Mouse (Mus musculus): ENCODE results near the gene Ckm. TPM values are rescaled to one million over a fixed set of nuclear protein-coding genes. Genes with fewer than 3 reads are reported as not detected.

The Ckm gene
- total and polyA plus RNA-seq, 2 experiments from 2014 or later = 4,665 to 5,632 TPM

GRCm38 (mm10) chr7:19461488-19461887 lies 56.9 kb downstream of the Ckm start:
- Histone ChIP-seq H3K27ac (ENCODE audit: low read depth) (no peak overlapping the region), H3K36me3 (replicated peaks; ENCODE audit: control insufficient read depth, insufficient read depth, low read length) (no peaks in the 10 kb centered on the region), H3K4me3 (ENCODE audit: low read depth, low read length) (no peak overlapping the region), H3K9me3 (replicated peaks; ENCODE audit: control insufficient read depth, low read length) (no peaks in the 10 kb centered on the region), H3K4me2 (ENCODE audit: low read depth, low read length) (no peak overlapping the region), H3K27me3 (ENCODE audit: control insufficient read depth, insufficient read depth, low read length) (peaks cover 12% of the 10 kb centered on the region), H3K9ac (replicated peaks; ENCODE audit: low read depth, low read length) (no peak overlapping the region), H3K4me1 (ENCODE audit: control insufficient read depth, insufficient read depth) (peaks cover 10% of the 10 kb centered on the region)
- TF ChIP-seq CTCF (IDR thresholded peaks at IDR 0.05; ENCODE audit: low read depth) = peak; percentile 83
- TF ChIP-seq EP300 (IDR thresholded peaks at IDR 0.05; ENCODE audit: low read depth) = no peak
- WGBS = 13% methylated on average over 6 of the region's 6 CpGs
- peak; percentile 44 for DNase-seq (ENCODE audit: low spot score)
- ATAC-seq (ENCODE audit: insufficient read depth, low read depth) = no peak

GRCm38 (mm10) chr7:19462443-19462842 lies 57.9 kb downstream of the Ckm start:
- H3K36me3 ChIP-seq (replicated peaks; ENCODE audit: control insufficient read depth, insufficient read depth, low read length) = no peaks in the 10 kb centered on the region
- H3K9ac ChIP-seq (replicated peaks; ENCODE audit: low read depth, low read length) = no peak overlapping the region
- TF ChIP-seq CTCF (IDR thresholded peaks at IDR 0.05; ENCODE audit: low read depth) (no peak), EP300 (IDR thresholded peaks at IDR 0.05; ENCODE audit: low read depth) (no peak)
- ATAC-seq (ENCODE audit: insufficient read depth, low read depth) = no peak
- H3K4me3 ChIP-seq (ENCODE audit: low read depth, low read length) = no peak overlapping the region
- DNase-seq (ENCODE audit: low spot score) = no peak
- no peak overlapping the region for H3K27ac ChIP-seq (ENCODE audit: low read depth)
- peaks cover 16% of the 10 kb centered on the region for H3K27me3 ChIP-seq (ENCODE audit: control insufficient read depth, insufficient read depth, low read length)
- H3K9me3 ChIP-seq (replicated peaks; ENCODE audit: control insufficient read depth, low read length) = no peaks in the 10 kb centered on the region
- peaks cover 3% of the 10 kb centered on the region for H3K4me1 ChIP-seq (ENCODE audit: control insufficient read depth, insufficient read depth)
- H3K4me2 ChIP-seq (ENCODE audit: low read depth, low read length) = no peak overlapping the region
- WGBS = 71% methylated on average over 4 of the region's 4 CpGs

GRCm38 (mm10) chr7:19462884-19463381 lies 58.4 kb downstream of the Ckm start, which contains the start of gene Exoc3l2:
Gene Exoc3l2 (plus strand): TSS chr7:19463331.
- no peaks in the 10 kb centered on the region for H3K9me3 ChIP-seq (replicated peaks; ENCODE audit: control insufficient read depth, low read length)
- H3K27ac ChIP-seq (ENCODE audit: low read depth) = no peak within 1 kb of the TSS
- 31% methylated on average over 6 of the region's 6 CpGs for WGBS
- H3K4me1 ChIP-seq (ENCODE audit: control insufficient read depth, insufficient read depth) = no peaks in the 10 kb centered on the region
- H3K4me2 ChIP-seq (ENCODE audit: low read depth, low read length) = 0 out of 2 replicates have a peak within 1 kb of the TSS, but pooled peaks have one; percentile 8
- H3K36me3 ChIP-seq (replicated peaks; ENCODE audit: control insufficient read depth, insufficient read depth, low read length) = no peaks in the 10 kb centered on the region
- no peak for ATAC-seq (ENCODE audit: insufficient read depth, low read depth)
- peaks cover 18% of the 10 kb centered on the region for H3K27me3 ChIP-seq (ENCODE audit: control insufficient read depth, insufficient read depth, low read length)
- no peak for DNase-seq (ENCODE audit: low spot score)
- H3K9ac ChIP-seq (replicated peaks; ENCODE audit: low read depth, low read length) = no peak within 1 kb of the TSS
- TF ChIP-seq CTCF (IDR thresholded peaks at IDR 0.05; ENCODE audit: low read depth) = no peak
- TF ChIP-seq EP300 (IDR thresholded peaks at IDR 0.05; ENCODE audit: low read depth) = no peak
- H3K4me3 ChIP-seq (ENCODE audit: low read depth, low read length) = no peak within 1 kb of the TSS

GRCm38 (mm10) chr7:19464367-19465307 lies 60.1 kb downstream of the Ckm start:
- H3K9me3 ChIP-seq (replicated peaks; ENCODE audit: control insufficient read depth, low read length) = no peaks in the 10 kb centered on the region
- TF ChIP-seq EP300 (IDR thresholded peaks at IDR 0.05; ENCODE audit: low read depth) (no peak), CTCF (IDR thresholded peaks at IDR 0.05; ENCODE audit: low read depth) (no peak)
- no peaks in the 10 kb centered on the region for H3K36me3 ChIP-seq (replicated peaks; ENCODE audit: control insufficient read depth, insufficient read depth, low read length)
- H3K9ac ChIP-seq (replicated peaks; ENCODE audit: low read depth, low read length) = no peak overlapping the region
- H3K27me3 ChIP-seq (ENCODE audit: control insufficient read depth, insufficient read depth, low read length) = peaks cover 25% of the 10 kb centered on the region
- no peak overlapping the region for H3K4me3 ChIP-seq (ENCODE audit: low read depth, low read length)
- no peaks in the 10 kb centered on the region for H3K4me1 ChIP-seq (ENCODE audit: control insufficient read depth, insufficient read depth)
- ATAC-seq (ENCODE audit: insufficient read depth, low read depth) (peak; percentile 36; the same call in 1 of the 2 replicates), DNase-seq (ENCODE audit: low spot score) (no peak)
- 20% methylated on average over 22 of the region's 22 CpGs for WGBS
- 0 out of 2 replicates have a peak overlapping the region, but pooled peaks have one; percentile 22 for H3K4me2 ChIP-seq (ENCODE audit: low read depth, low read length)
- no peak overlapping the region for H3K27ac ChIP-seq (ENCODE audit: low read depth)

GRCm38 (mm10) chr7:19466602-19467145 lies 62.1 kb downstream of the Ckm start:
- H3K36me3 ChIP-seq (replicated peaks; ENCODE audit: control insufficient read depth, insufficient read depth, low read length) = no peaks in the 10 kb centered on the region
- H3K9me3 ChIP-seq (replicated peaks; ENCODE audit: control insufficient read depth, low read length) = no peaks in the 10 kb centered on the region
- H3K4me2 ChIP-seq (ENCODE audit: low read depth, low read length) = no peak overlapping the region
- 46% methylated on average over 5 of the region's 5 CpGs for WGBS
- H3K4me3 ChIP-seq (ENCODE audit: low read depth, low read length) = no peak overlapping the region
- H3K27ac ChIP-seq (ENCODE audit: low read depth) = no peak overlapping the region
- H3K27me3 ChIP-seq (ENCODE audit: control insufficient read depth, insufficient read depth, low read length) = peaks cover 42% of the 10 kb centered on the region
- 0 out of 2 replicates have a peak, but pooled peaks have one; percentile 8 for ATAC-seq (ENCODE audit: insufficient read depth, low read depth)
- H3K4me1 ChIP-seq (ENCODE audit: control insufficient read depth, insufficient read depth) = no peaks in the 10 kb centered on the region
- no peak overlapping the region for H3K9ac ChIP-seq (replicated peaks; ENCODE audit: low read depth, low read length)
- no peak for DNase-seq (ENCODE audit: low spot score)
- TF ChIP-seq EP300 (IDR thresholded peaks at IDR 0.05; ENCODE audit: low read depth) (no peak), CTCF (IDR thresholded peaks at IDR 0.05; ENCODE audit: low read depth) (no peak)

Measured in heart, postnatal 0 days (tissue).